Mouse (Mus musculus) CH12.LX (cell line): ENCODE results near the gene Cytip. TPM values are rescaled to one million over a fixed set of nuclear protein-coding genes. Genes with fewer than 3 reads are reported as not detected.

Source experiments
- DNase-seq: peaks from one replicate; pipeline ENCODE4 v3.0.0-alpha.2; 2013; ENCODE audit errors: extremely low read depth
- H3K27ac ChIP-seq: 2 replicates; pipeline ENCODE4 v1.5.1; 2012; ENCODE audit warnings: low read depth, mild to moderate bottlenecking, control low read depth, moderate library complexity; ENCODE audit not compliant: insufficient read depth
- H3K27me3 ChIP-seq: replicated peaks from 2 replicates; pipeline ENCODE3; 2012; ENCODE audit warnings: inconsistent platforms
- H3K36me3 ChIP-seq, 2 experiments: replicated peaks in 1 of 2; 2 replicates each; pipeline versions ENCODE3 to v1.6.1; 2012; ENCODE audit warnings: inconsistent platforms in 1 of 2, low read length in 1 of 2, mild to moderate bottlenecking in 1 of 2, mixed read lengths in 1 of 2, moderate library complexity in 1 of 2; ENCODE audit not compliant: control insufficient read depth in 1 of 2, insufficient read depth in 1 of 2
- H3K4me1 ChIP-seq, 2 experiments: 2 replicates each; pipeline ENCODE4 v1.6.1; 2012; ENCODE audit warnings: inconsistent platforms in 1 of 2, moderate library complexity in 1 of 2; ENCODE audit not compliant: insufficient read depth in 2 of 2, control insufficient read depth in 1 of 2
- H3K4me2 ChIP-seq: 2 replicates; pipeline ENCODE4 v1.6.1; 2012; ENCODE audit warnings: low read depth, mild to moderate bottlenecking, control low read depth; ENCODE audit not compliant: poor library complexity, insufficient read depth, severe bottlenecking
- H3K4me3 ChIP-seq, 3 experiments: fragments of 150-350 bp in 1 of 3; sonication (generic) in 1 of 3; replicated peaks in 1 of 3; 2 replicates each; pipeline versions ENCODE3 to v1.5.1; 2011 to 2012; ENCODE audit warnings: low read depth in 2 of 3, low read length in 2 of 3, mild to moderate bottlenecking in 2 of 3, moderate library complexity in 2 of 3, control low read depth in 1 of 3, improper control_type of control experiment in 1 of 3, inconsistent platforms in 1 of 3, mixed read lengths in 1 of 3; ENCODE audit not compliant: poor library complexity in 1 of 3
- H3K79me2 ChIP-seq: replicated peaks from 2 replicates; pipeline ENCODE4 v1.6.1; 2012; ENCODE audit warnings: mild to moderate bottlenecking, moderate library complexity; ENCODE audit not compliant: control insufficient read depth, poor library complexity, insufficient read depth, severe bottlenecking; ENCODE audit errors: extremely low read depth
- H3K9ac ChIP-seq: 2 replicates; pipeline ENCODE4 v1.6.1; 2012; ENCODE audit warnings: low read depth, mild to moderate bottlenecking, control low read depth, moderate library complexity; ENCODE audit not compliant: insufficient read depth
- H3K9me3 ChIP-seq: replicated peaks from 2 replicates; pipeline ENCODE3; 2012; ENCODE audit warnings: low read length, inconsistent platforms, mixed read lengths
- CHD2 ChIP-seq: IDR thresholded peaks from 2 replicates; pipeline ENCODE4 v1.6.1; 2011; ENCODE audit warnings: low read length, improper control_type of control experiment
- ELF1 ChIP-seq: IDR thresholded peaks from 2 replicates; pipeline ENCODE4 v1.6.1; 2014; ENCODE audit warnings: low read depth, mild to moderate bottlenecking, inconsistent platforms, low read length, improper control_type of control experiment
- ETS1 ChIP-seq: conservative IDR thresholded peaks from 2 replicates; pipeline ENCODE4 v1.6.1; 2012; ENCODE audit warnings: low read depth, mild to moderate bottlenecking, inconsistent platforms, low read length, improper control_type of control experiment, moderate library complexity
- JUND ChIP-seq: conservative IDR thresholded peaks from 2 replicates; pipeline ENCODE4 v1.6.1; 2011; ENCODE audit warnings: low read depth, low read length, improper control_type of control experiment
- KAT2A ChIP-seq: IDR thresholded peaks from 2 replicates; pipeline ENCODE4 v1.6.1; 2012; ENCODE audit warnings: low read length, improper control_type of control experiment, inconsistent platforms; ENCODE audit not compliant: insufficient replicate concordance
- MAX ChIP-seq: IDR thresholded peaks from 2 replicates; pipeline ENCODE4 v1.6.1; 2011; ENCODE audit warnings: low read length, improper control_type of control experiment
- MAZ ChIP-seq: IDR thresholded peaks from 2 replicates; pipeline ENCODE4 v1.6.1; 2012; ENCODE audit warnings: low read depth, mild to moderate bottlenecking, inconsistent platforms, low read length, improper control_type of control experiment, moderate library complexity
- MXI1 ChIP-seq: IDR thresholded peaks from 2 replicates; pipeline ENCODE4 v1.6.1; 2011; ENCODE audit warnings: mild to moderate bottlenecking, low read depth, low read length, improper control_type of control experiment
- NELFE ChIP-seq: IDR thresholded peaks from 2 replicates; pipeline ENCODE4 v1.6.1; 2011; ENCODE audit warnings: low read depth, low read length, improper control_type of control experiment
- NRF1 ChIP-seq: IDR thresholded peaks from 2 replicates; pipeline ENCODE4 v1.6.1; 2014; ENCODE audit warnings: low read depth, mild to moderate bottlenecking, inconsistent platforms, low read length, improper control_type of control experiment, moderate library complexity
- PAX5 ChIP-seq: IDR thresholded peaks from 2 replicates; pipeline ENCODE4 v1.6.1; 2012; ENCODE audit warnings: low read length, inconsistent platforms, mixed read lengths
- POLR2A ChIP-seq: IDR thresholded peaks from 2 replicates; pipeline ENCODE4 v1.6.1; 2011; ENCODE audit warnings: low read depth, mild to moderate bottlenecking, improper control_type of control experiment, low read length
- POLR2AphosphoS2 ChIP-seq: IDR thresholded peaks from 2 replicates; pipeline ENCODE4 v1.6.1; 2011; ENCODE audit warnings: low read depth, low read length, improper control_type of control experiment
- RCOR1 ChIP-seq: conservative IDR thresholded peaks from 2 replicates; pipeline ENCODE4 v1.6.1; 2012; ENCODE audit warnings: low read depth, mild to moderate bottlenecking, inconsistent platforms, low read length, improper control_type of control experiment
- TCF12 ChIP-seq: IDR thresholded peaks from 2 replicates; pipeline ENCODE4 v1.6.1; 2014; ENCODE audit warnings: low read depth, mild to moderate bottlenecking, inconsistent platforms, low read length, improper control_type of control experiment
- UBTF ChIP-seq: IDR thresholded peaks from 2 replicates; pipeline ENCODE4 v1.6.1; 2012; ENCODE audit warnings: low read depth, mild to moderate bottlenecking, inconsistent platforms, low read length, improper control_type of control experiment, moderate library complexity
- ZC3H11A ChIP-seq: IDR thresholded peaks from 2 replicates; pipeline ENCODE4 v1.6.1; 2012; ENCODE audit warnings: low read depth, mild to moderate bottlenecking, inconsistent platforms, low read length, improper control_type of control experiment
- ZKSCAN1 ChIP-seq: IDR thresholded peaks from 2 replicates; pipeline ENCODE4 v1.6.1; 2012; ENCODE audit warnings: low read depth, inconsistent platforms, low read length, improper control_type of control experiment, borderline replicate concordance
- dilution Hi-C: fragments of 300-500 bp; cut with MboI; formaldehyde crosslinking; loops from 2 replicates; pipeline ENCODE4 v1.14.3; 2020; ENCODE audit warnings: low sequenced_read_pairs; ENCODE audit not compliant: extremely low pct_unique_long_range_greater_than_20kb, extremely low pct_ligation_motif_present
- in situ Hi-C: fragments of 300-500 bp; cut with MboI; formaldehyde crosslinking; loops from 3 replicates; pipeline ENCODE4 v1.14.3; 2019; ENCODE audit warnings: low sequenced_read_pairs, low pct_ligation_motif_present, low pct_unique_long_range_greater_than_20kb, mixed read lengths
- polyA plus RNA-seq: library from polyadenylated mRNA; unstranded; fragments of >175 nt; gene quantifications from 2 replicates; pipeline ENCODE4 v1.2.1, GENCODE M21; 2012; ENCODE audit warnings: low read depth; ENCODE audit not compliant: insufficient read length
- total RNA-seq, 2 experiments: library from RNA; depleted of rRNA; stranded (reverse); fragments of 300-350 nt in 1 of 2; fragments of >200 nt in 1 of 2; gene quantifications; 2 replicates each; pipeline ENCODE4 v1.2.3; 2012 to 2014

The Cytip gene
- total and polyA plus RNA-seq, 3 experiments: 43.1 to 61.3 (median 55.9) TPM

- Histone ChIP-seq H3K27me3 (no peaks in the 10 kb centered on the region), H3K4me3 (no peak overlapping the region), H3K27ac (no peak overlapping the region), H3K9ac (no peak overlapping the region), H3K4me1 (peaks cover 4 to 20% of the 10 kb centered on the region in 2 experiments), H3K4me2 (no peak overlapping the region), H3K79me2 (peaks cover 2% of the 10 kb centered on the region; the same call in 1 of the 2 replicates), H3K9me3 (no peaks in the 10 kb centered on the region), H3K36me3 (peaks cover 22 to 64% of the 10 kb centered on the region in 2 experiments)
- dilution Hi-C loops (no loop called here), in situ Hi-C loops (no loop called here)
- TF ChIP-seq POLR2A: no peak
- TF ChIP-seq RCOR1: no peak
- no peak for TF ChIP-seq MAX
- TF ChIP-seq NELFE: no peak
- no peak for TF ChIP-seq ETS1
- TF ChIP-seq JUND: no peak
- no peak for TF ChIP-seq TCF12
- TF ChIP-seq MXI1: no peak
- no peak for TF ChIP-seq CHD2
- TF ChIP-seq ELF1: no peak
- TF ChIP-seq MAZ: no peak
- no peak for TF ChIP-seq UBTF
- no peak for TF ChIP-seq ZKSCAN1
- TF ChIP-seq NRF1: no peak
- no peak for TF ChIP-seq PAX5
- TF ChIP-seq KAT2A: no peak
- no peak for TF ChIP-seq POLR2AphosphoS2
- TF ChIP-seq ZC3H11A: no peak
- DNase-seq: no peak
These were observed 48.8 kb downstream of the Cytip start for GRCm38 (mm10) chr2:58146572-58146971.

GRCm38 (mm10) chr2:58140531-58140930 lies 54.8 kb downstream of the Cytip start:
- in situ Hi-C loops: no loop called here
- Histone ChIP-seq H3K27ac (no peak overlapping the region), H3K4me2 (no peak overlapping the region), H3K9me3 (no peaks in the 10 kb centered on the region), H3K27me3 (no peaks in the 10 kb centered on the region), H3K36me3 (peaks cover 31 to 62% of the 10 kb centered on the region in 2 experiments), H3K79me2 (no peaks in the 10 kb centered on the region), H3K4me3 (no peak overlapping the region), H3K4me1 (peaks cover 6 to 22% of the 10 kb centered on the region in 2 experiments), H3K9ac (no peak overlapping the region)
- TF ChIP-seq TCF12: no peak
- dilution Hi-C loops: no loop called here
- no peak for DNase-seq
